Mouse (Mus musculus) ES-Bruce4 (cell line): ENCODE data around the gene Magt1. TPM values are rescaled to one million over a fixed set of nuclear protein-coding genes. Genes with fewer than 3 reads are reported as not detected.
"Not testable (repeated sequence)": the region's sequence is repeated elsewhere in the genome, so short reads cannot be mapped to it uniquely, and the experiment has no call there.

Source experiments
- H3K27ac ChIP-seq: 2 replicates; pipeline ENCODE4 v1.5.1; 2012; ENCODE audit warnings: low read length, inconsistent platforms; ENCODE audit not compliant: insufficient read depth
- H3K27me3 ChIP-seq: 2 replicates; pipeline ENCODE4 v1.6.1; 2012; ENCODE audit warnings: mild to moderate bottlenecking, low read length, inconsistent platforms; ENCODE audit not compliant: control insufficient read depth, poor library complexity, insufficient read depth, severe bottlenecking
- H3K36me3 ChIP-seq: 2 replicates; pipeline ENCODE4 v1.6.1; 2012; ENCODE audit warnings: inconsistent platforms, mild to moderate bottlenecking, low read length, moderate library complexity; ENCODE audit not compliant: control insufficient read depth, poor library complexity, insufficient read depth, severe bottlenecking
- H3K4me1 ChIP-seq: one replicate; pipeline ENCODE4 v1.8.1; 2011; ENCODE audit warnings: low read length; ENCODE audit not compliant: control insufficient read depth, insufficient read depth
- H3K4me3 ChIP-seq: 2 replicates; pipeline ENCODE4 v1.5.1; 2011; ENCODE audit warnings: low read depth, mild to moderate bottlenecking, low read length
- H3K9ac ChIP-seq: 2 replicates; pipeline ENCODE4 v1.6.1; 2012; ENCODE audit warnings: low read depth, mild to moderate bottlenecking, inconsistent platforms; ENCODE audit not compliant: poor library complexity, severe bottlenecking
- H3K9me3 ChIP-seq: replicated peaks from 2 replicates; pipeline ENCODE4 v1.6.1; 2012; ENCODE audit warnings: mild to moderate bottlenecking, low read length, inconsistent platforms; ENCODE audit not compliant: control insufficient read depth, poor library complexity, insufficient read depth, severe bottlenecking
- CTCF ChIP-seq: IDR thresholded peaks from one replicate; pipeline ENCODE4 v1.8.1; 2011; ENCODE audit warnings: low read depth, low read length
- EP300 ChIP-seq: IDR thresholded peaks from 2 replicates; pipeline ENCODE4 v1.6.1; 2011; ENCODE audit warnings: low read depth, low read length; ENCODE audit not compliant: insufficient read depth
- POLR2A ChIP-seq: IDR thresholded peaks from one replicate; pipeline ENCODE4 v1.8.1; 2011; ENCODE audit warnings: low read length; ENCODE audit not compliant: insufficient read depth
- polyA plus RNA-seq: library from polyadenylated mRNA; stranded (reverse); fragments of >200 nt; gene quantifications from 2 replicates; pipeline ENCODE4 v1.2.4, GENCODE M21; 2011; ENCODE audit warnings: low read depth; ENCODE audit not compliant: missing spikeins, insufficient read depth, insufficient read length

The Magt1 gene
- polyA plus RNA-seq, 1 experiment = 38.9 TPM

- Histone ChIP-seq H3K4me1 (no peaks in the 10 kb centered on the region), H3K27me3 (no peaks in the 10 kb centered on the region), H3K9me3 (no peaks in the 10 kb centered on the region), H3K27ac (peak overlapping the region; percentile 96), H3K4me3 (peak overlapping the region; percentile 78), H3K9ac (peak overlapping the region; percentile 95), H3K36me3 (0 out of 2 replicates have a peak, but pooled peaks cover 3% of the 10 kb centered on the region)
- TF ChIP-seq CTCF = no peak
- TF ChIP-seq EP300 = 0 out of 2 replicates have a peak, but pooled peaks have one; percentile 18
These were observed 85.5 kb downstream of the Magt1 start for GRCm38 (mm10) chrX:105926121-105926735.

GRCm38 (mm10) chrX:105924326-105925070 lies 87.2 kb downstream of the Magt1 start:
- H3K9ac ChIP-seq = peak overlapping the region; percentile 95
- peak overlapping the region; percentile 98 for H3K27ac ChIP-seq
- peaks cover 4% of the 10 kb centered on the region; the same call in 1 of the 2 replicates for H3K36me3 ChIP-seq
- no peak for TF ChIP-seq EP300
- H3K9me3 ChIP-seq = no peaks in the 10 kb centered on the region
- no peaks in the 10 kb centered on the region for H3K4me1 ChIP-seq
- H3K27me3 ChIP-seq = no peaks in the 10 kb centered on the region
- H3K4me3 ChIP-seq = peak overlapping the region; percentile 48; the same call in 1 of the 2 replicates

GRCm38 (mm10) chrX:105923896-105924295 lies 87.8 kb downstream of the Magt1 start:
- TF ChIP-seq POLR2A (no peak), EP300 (peak; percentile 53; the same call in 1 of the 2 replicates), CTCF (no peak)
- peaks cover 5% of the 10 kb centered on the region; the same call in 1 of the 2 replicates for H3K36me3 ChIP-seq
- no peaks in the 10 kb centered on the region for H3K9me3 ChIP-seq
- H3K27ac ChIP-seq = peak overlapping the region; percentile 98
- no peaks in the 10 kb centered on the region for H3K27me3 ChIP-seq
- peak overlapping the region; percentile 72 for H3K4me3 ChIP-seq
- H3K9ac ChIP-seq = peak overlapping the region; percentile 74
- H3K4me1 ChIP-seq = no peaks in the 10 kb centered on the region

- H3K4me1 ChIP-seq, H3K27me3 ChIP-seq, H3K36me3 ChIP-seq, H3K9me3 ChIP-seq: not testable (repeated sequence)
- Histone ChIP-seq H3K9ac (peak overlapping the region; percentile 74), H3K27ac (peak overlapping the region; percentile 95), H3K4me3 (peak overlapping the region; percentile 44)
- 0 out of 2 replicates have a peak, but pooled peaks have one; percentile 58 for TF ChIP-seq EP300
These were observed 88.7 kb downstream of the Magt1 start for GRCm38 (mm10) chrX:105922986-105923385.

GRCm38 (mm10) chrX:105921421-105921820 lies 90.3 kb downstream of the Magt1 start:
- peaks cover 2% of the 10 kb centered on the region; the same call in 1 of the 2 replicates for H3K36me3 ChIP-seq
- TF ChIP-seq EP300 (no peak), CTCF (no peak), POLR2A (no peak)
- H3K4me1 ChIP-seq = no peaks in the 10 kb centered on the region
- H3K9ac ChIP-seq = no peak overlapping the region
- H3K4me3 ChIP-seq = no peak overlapping the region
- no peaks in the 10 kb centered on the region for H3K27me3 ChIP-seq
- H3K9me3 ChIP-seq = no peaks in the 10 kb centered on the region
- H3K27ac ChIP-seq = peak overlapping the region; percentile 44; the same call in 1 of the 2 replicates

Other genes starting within 250 kb of the Magt1 start
- not detected in 2 replicates for gene Fgf16, start 247.6 kb downstream of the Magt1 start, polyA plus RNA-seq
- gene Atrx, start 82.5 kb downstream of the Magt1 start, polyA plus RNA-seq = 522 and 532 TPM in 2 replicates
- gene Cox7b, start 3.8 kb upstream of the Magt1 start, polyA plus RNA-seq = 722 and 811 TPM in 2 replicates
- gene Atp7a, start 15.4 kb upstream of the Magt1 start, polyA plus RNA-seq = 19.8 and 24.0 TPM in 2 replicates
- gene Tlr13, start 131.3 kb upstream of the Magt1 start, polyA plus RNA-seq = not detected in 2 replicates
- 877 and 973 TPM in 2 replicates for gene Pgk1, start 175.2 kb upstream of the Magt1 start, polyA plus RNA-seq
- gene Taf9b, start 209.3 kb upstream of the Magt1 start, polyA plus RNA-seq = 1.6 TPM in 2 replicates
- gene Fnd3c2, start 243.5 kb upstream of the Magt1 start, polyA plus RNA-seq = 0.21 and 0.55 TPM in 2 replicates